Mouse (Mus musculus) ovary, adult 18-20 months (tissue): ENCODE measurements around the gene Adcy10.

ENCODE experiments used
- DNase-seq: peaks from one replicate; pipeline ENCODE4 v3.0.0; 2022; ENCODE audit warnings: low spot score, mixed read lengths

The Adcy10 gene

DNA sequence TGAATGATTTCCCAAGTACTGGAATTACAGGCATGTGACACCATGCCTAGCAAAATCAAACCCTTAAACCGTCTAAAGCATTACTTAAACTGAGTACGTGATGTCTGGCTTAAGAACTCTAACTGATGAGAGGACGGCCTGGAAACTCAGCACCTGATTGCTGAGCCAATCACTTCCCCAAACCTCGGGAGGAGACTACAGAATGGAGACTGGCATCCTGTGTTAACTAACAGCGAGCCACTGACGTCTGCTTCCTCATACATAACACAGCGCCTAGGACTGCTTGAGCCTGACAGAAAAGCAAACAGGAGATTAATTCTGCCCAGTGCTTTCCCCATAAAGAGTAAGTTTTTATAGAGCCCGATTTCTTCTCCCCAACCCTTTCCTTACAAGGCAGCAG is 119.2 kb downstream of the Adcy10 start:
- no peak for DNase-seq

DNA sequence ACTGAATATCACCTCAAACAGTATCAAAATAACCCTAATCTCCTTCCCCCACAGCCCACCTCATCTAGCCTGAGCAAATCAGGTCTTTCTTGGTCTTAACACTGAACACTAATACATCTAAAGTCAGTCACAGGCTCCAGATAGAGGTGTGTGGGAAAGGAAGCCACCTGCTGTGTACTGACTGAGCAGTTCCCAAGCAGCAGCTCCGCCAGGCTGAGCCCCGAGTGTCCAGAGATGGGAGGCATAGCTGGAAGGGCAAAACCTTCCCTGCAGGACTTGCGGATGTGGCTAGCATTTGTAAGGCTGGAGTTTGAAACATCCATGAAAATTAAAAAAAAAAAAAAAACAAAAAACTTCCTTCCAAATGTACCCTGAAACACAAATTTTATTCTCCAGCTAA is 120.1 kb downstream of the Adcy10 start:
- no peak for DNase-seq

DNA sequence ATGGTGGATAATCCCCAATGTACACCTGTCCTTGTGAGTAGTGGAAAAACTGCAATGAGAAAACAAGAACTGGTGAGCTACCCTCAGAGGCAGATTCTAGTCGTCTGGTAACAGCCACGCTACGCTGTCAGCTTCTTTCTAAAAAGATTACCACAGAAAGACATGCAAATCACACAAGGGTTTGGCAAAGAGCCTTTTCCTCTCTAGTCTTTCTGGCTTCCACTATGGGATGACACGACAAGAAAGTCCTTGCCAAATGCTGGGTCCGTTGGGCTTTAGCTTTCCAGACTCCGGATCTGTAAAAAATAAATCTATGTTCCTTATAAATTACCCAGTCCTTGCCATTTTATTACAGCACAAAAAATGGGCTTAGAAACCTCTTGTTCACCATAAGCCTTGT is 120.8 kb downstream of the Adcy10 start:
- no peak for DNase-seq

DNA sequence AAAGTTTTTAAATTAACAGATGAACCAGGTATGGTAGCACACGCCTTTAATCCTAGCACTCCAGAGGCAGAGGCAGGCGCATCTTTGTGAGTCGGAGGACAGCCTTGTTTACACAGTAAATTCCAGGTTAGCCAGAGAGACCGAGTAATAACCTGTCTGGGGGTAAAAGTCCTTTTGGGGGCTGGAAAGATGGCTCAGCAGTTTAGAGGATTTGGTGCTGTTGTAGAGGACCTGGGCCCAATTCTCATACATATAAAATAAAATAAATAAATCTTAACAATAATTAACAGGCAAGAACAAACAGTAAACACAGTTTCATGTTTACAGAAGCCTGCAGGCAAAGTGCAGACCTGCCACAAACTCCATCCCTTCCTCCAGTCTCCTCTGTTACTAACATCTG is 123.9 kb downstream of the Adcy10 start:
- DNase-seq = no peak

DNA sequence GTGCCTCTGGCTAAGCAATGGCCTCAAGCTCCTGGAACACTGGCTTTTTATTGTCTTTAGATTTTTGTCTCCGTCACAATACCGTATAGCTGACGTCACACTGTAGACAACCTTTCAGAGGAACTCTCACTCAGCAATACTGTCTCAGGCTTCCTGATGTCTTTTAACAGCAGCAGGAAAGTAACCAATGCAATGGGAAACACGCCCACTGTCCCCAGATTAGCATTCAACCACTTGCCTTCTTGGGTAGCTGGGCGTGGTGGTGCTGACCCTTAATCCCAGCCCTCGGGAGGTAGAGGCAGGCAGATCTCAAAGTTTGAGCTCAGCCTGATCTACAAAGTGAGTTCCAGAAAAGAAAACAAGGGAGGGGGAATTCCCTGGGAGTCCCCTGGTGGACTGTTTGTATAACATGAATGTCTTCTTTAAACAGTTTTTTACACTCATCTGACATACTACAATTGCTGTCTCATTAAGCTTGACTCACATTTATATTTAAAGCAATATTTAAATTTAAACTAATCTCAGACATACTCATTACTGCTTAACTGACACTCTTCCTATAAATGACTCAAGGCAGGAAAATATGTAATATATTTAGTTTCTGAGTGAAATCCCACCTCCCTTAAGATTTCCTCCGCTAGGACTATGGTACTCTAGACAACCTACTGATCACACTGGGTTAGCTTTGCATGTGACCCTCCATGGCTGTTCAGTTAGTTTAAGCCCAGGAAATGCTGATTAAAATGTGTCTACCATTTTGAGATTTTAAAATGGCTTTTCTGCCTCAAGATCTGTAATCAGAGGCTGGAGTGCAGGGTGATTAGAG is 124.7 kb downstream of the Adcy10 start:
- DNase-seq = no peak

DNA sequence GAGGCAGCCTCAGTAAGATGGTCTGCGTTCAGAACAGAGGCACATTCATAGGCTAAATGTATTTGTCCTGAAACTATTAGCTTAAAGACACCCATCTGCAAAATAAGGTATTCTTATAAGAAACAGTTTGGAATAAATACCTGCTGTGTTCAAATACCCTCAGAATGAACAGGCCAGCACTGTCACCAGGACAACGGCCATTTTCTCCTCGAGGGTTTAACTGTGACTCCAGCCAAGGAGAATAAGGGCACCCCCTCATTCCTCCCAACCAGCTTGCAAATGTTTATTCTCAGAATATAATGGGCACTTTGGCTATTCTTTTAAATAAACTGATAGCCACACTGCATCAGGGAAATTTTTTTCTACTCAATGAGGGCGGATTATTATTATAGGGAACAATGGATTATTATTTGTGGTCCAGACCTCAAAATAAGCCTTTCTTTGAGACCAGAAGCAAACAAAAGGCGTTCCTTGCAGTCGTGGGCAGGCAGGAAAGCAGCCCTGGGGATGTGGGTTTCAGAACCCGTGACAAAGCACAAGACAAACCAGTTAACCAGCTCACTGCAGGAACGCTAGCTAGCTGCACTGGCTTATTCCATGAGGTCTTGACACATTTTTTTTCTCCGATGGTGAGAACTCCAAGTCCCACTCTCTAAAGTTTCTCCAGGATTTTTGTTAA is 125.5 kb downstream of the Adcy10 start:
- no peak for DNase-seq

DNA sequence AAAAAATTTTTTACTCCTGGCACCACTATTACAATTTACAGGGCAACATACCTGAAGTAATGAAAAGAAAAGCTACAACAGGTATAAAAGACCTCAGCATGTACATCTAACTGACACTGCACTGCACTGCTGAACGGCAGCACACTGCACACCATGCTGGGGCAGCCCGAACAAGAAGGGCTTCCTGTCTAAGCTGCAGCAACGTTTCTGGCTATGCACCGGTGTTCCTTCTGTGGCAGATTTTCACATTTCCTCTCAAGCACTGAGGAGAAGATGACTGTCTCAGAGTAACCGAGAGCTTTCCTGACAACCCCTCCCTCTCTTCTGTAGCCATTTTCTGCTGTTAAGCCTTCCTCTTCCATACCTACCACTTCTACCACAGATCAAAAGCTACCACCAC is 127.7 kb downstream of the Adcy10 start:
- no peak for DNase-seq

DNA sequence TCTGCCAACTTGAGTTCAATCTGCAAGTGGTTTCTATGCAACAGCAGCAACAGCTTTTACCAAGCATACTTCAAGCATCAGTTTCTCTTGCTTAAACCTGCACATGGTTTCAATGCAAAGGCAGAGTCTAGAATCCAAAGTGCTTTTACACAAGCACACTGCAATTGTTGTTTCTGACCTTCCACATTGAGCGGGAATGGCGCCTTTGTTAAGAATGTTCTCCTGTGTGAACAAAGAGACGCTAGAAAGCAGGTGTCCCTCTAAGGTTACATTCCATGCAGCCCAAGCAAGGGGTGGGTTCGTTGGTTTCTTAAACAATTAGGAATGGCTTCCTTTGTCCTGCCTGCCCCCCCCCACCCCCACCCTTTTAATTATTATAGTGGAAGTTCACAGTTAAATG is 128.9 kb downstream of the Adcy10 start:
- DNase-seq = no peak

DNA sequence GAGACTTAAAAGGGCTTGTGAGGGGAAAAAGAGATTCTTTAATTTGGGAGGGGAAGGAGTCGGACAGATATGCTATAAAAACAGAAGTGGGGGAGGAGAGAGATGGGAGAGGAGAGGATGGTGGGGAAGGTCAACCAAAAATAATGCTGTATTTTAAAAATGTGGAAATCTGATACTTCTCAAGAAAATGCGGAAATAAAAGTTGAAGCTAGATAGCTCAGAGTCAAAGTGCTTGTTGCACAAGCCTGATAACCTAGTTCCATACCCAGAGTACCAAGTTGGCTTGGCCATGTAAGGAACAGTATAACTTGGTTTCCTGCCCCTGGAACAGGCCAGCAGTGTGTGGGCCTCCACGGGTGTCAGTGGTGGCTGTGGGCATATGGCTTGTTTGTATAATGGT is 129.8 kb downstream of the Adcy10 start:
- DNase-seq = no peak

DNA sequence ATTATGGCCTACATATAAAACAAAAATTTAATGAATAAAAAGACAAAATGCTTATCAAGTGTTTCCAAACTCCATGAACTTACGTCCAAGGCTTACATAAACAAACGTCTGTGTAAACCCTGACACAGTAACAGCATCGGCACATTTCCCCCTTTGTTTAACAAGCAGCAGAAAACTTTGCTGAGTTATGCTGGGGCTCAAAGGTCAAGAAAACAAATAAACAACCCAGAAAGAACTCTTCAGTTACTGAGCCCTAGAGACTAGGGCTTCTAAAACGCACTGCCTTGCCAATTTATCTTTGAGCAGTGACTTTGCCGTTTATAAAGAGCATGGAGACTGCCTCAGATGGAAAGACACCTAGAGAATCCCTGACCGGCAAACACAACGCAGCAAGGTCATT is 131.7 kb downstream of the Adcy10 start:
- DNase-seq = no peak

DNA sequence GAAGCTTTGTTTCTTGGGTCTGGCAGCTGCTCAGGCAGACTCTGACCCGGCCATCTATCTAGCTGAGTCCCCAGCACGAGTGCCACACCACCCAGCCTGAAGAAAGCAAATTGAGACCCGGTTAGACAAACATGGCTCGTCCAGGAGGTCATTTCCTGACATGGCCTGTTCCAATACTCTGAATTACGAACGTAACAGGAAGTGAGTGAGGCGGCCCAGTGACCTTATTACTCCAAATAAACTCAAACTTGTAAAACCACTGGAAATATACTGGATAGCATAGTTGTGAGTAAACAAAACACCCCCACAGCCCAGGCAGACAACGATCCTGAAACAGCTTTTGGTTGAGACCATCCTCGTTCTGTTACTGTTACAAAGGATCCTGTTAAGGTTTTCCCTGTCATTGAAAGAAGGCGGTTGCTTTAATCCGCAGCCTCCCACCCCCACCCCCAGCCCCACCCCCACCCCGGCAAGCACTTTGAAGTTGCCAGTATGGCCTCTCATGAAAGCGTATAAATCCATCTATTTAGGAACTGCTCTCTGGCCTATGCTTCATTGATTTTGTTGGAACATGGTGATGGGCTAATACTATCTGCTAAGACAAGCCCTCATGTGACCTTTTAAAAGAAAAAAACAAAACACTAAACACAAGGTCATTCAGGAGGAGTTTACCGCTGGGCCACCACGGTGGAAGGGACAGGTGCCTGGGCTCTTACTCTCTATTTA is 132.3 kb downstream of the Adcy10 start:
- no peak for DNase-seq

DNA sequence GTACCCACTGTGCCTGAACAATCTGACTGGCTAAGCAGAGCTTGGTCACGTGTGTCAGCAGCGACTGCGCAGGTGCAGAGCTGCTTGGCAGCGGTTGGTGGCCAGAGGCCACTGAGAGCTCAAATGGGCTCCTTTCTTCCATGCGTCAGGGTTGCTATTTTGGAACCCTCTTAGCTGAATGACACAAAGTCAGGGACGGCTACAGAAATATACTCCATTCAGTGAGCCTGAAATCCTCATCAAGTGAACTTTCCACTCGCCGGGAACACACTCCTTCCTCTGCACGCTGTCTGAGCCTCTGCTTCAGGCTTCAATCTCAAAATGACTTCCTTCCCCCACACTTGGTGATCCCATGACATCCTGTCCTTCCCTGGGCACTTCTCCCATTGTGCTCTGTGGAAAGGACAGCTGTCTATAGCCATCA is 133.2 kb downstream of the Adcy10 start:
- no peak for DNase-seq

DNA sequence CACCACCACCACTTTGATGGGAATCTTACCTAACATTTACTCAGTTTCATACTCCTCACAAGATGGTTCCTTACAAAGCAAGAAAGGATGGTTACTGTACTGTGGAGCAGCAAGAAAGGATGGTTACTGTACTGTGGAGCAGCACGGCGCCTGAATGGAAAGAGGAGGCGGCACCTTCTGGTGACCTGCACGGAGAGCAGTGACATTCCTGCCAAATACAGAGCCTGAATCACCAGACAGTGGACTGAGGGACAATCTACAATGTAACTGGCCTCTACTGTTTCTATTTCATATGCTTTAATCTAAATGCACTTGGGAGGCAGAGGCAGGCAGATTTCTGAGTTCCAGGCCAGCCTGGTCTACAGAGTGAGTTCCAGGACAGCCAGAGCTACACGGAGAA is 140.1 kb downstream of the Adcy10 start:
- DNase-seq = no peak

DNA sequence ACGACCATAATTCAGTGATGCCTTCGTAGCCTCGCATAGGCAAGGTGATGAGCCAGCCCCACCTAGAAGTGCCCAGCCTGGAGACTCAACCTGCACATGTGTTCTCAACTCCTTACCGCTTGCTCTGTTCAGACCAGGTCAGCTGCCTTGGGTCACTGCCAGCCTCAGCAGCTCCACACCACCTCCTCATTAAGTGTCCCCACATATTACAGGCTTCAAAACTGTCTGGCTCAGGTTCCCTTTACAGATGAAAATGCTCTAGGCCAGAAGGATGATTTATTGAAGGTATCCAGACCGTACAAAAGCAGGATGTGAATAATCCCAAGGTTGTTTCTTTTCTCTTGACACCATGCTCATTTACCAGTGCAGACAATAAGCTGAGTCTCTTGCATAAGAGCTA is 140.9 kb downstream of the Adcy10 start:
- DNase-seq = no peak
